Comparison of ENCODE assay signal across 8 mouse cellular contexts in the genomic region with DNA sequence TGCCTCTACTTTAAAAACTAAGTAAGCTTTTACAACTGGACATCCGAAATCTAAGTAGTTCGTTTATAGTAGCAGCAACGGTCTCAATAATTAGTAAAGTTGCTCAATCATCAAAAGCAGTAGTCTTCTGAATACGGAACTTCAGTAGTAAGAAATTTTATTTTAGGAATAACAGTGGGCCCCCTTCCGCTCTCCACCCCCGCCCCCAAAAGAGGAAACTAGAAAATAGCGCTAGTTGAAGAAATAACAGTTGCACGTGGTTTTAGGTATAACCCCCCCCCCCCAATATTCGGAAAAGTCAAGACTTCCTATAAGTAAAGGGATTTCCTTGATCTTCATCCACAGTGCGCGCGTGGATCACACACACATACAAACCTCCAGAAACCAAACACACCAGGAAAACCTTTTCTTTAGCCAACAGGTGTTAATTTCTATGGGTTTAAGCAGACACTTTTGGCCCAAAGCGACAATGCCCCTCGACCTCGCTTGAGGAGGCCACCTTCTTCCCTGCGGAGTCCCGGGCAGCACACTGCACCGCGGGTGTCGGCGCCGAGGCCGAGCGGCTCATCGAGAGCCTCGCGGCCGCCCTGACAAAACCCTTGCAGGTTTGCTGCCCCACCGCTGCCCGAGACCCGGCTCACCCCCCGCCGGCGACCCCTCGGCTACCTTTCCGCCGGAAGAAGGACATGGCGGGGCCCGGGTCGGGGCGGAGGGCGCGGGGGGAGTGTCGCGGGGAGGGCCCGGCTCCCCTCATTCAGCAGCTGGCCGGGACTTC. TPM values are rescaled to one million over a fixed set of nuclear protein-coding genes. Genes with fewer than 3 reads are reported as not detected.
DNase-seq lines count a peak whose midpoint lies in the region; ATAC-seq and TF ChIP-seq lines count a peak whose summit lies in the region.

No protein-coding gene starts in this region.

- peaks cover 7% of the 10 kb centered on the region for H3K36me3 ChIP-seq in heart, adult 2 months (ENCODE audit: control insufficient read depth, insufficient read depth, low read length)
- H3K36me3 ChIP-seq in embryonic facial prominence, embryonic 15.5 days, result 0 out of 2 replicates have a peak, but pooled peaks cover 3% of the 10 kb centered on the region
- H3K36me3 ChIP-seq in limb, embryonic 14.5 days (ENCODE audit: control insufficient read depth, insufficient read depth, low read length), result no peaks in the 10 kb centered on the region; the same call in 1 of the 2 replicates
- H3K36me3 ChIP-seq in stomach, embryonic 14.5 days (ENCODE audit: control insufficient read depth, insufficient read depth, low read length), result no peaks in the 10 kb centered on the region

- peak overlapping the region; percentile 59 for H3K4me2 ChIP-seq in embryonic facial prominence, embryonic 15.5 days (replicated peaks)
- peak overlapping the region; percentile 61 for H3K4me2 ChIP-seq in limb, embryonic 14.5 days (replicated peaks; ENCODE audit: low read depth, low read length, severe bottlenecking)
- H3K4me2 ChIP-seq in stomach, embryonic 14.5 days (replicated peaks; ENCODE audit: low read depth, low read length), result peak overlapping the region; percentile 54

- peak overlapping the region; percentile 96 for H3K9ac ChIP-seq in heart, adult 2 months (ENCODE audit: low read depth, low read length)
- H3K9ac ChIP-seq in embryonic facial prominence, embryonic 15.5 days, result peak overlapping the region; percentile 85
- H3K9ac ChIP-seq in limb, embryonic 14.5 days (ENCODE audit: low read depth, low read length, severe bottlenecking), result peak overlapping the region; percentile 91
- peak overlapping the region; percentile 83 for H3K9ac ChIP-seq in stomach, embryonic 14.5 days (replicated peaks; ENCODE audit: low read depth, low read length)

- peak overlapping the region; percentile 99 for H3K27ac ChIP-seq in heart, adult 2 months
- peak overlapping the region; percentile 93 for H3K27ac ChIP-seq in embryonic facial prominence, embryonic 15.5 days (replicated peaks)
- peak overlapping the region; percentile 89 for H3K27ac ChIP-seq in limb, embryonic 14.5 days (replicated peaks; ENCODE audit: low read depth, low read length)
- peak overlapping the region; percentile 88 for H3K27ac ChIP-seq in stomach, embryonic 14.5 days (ENCODE audit: low read length)

- under 1% methylated on average over 47 of the region's 47 CpGs for WGBS in heart, adult 2 months
- WGBS in embryonic facial prominence, embryonic 15.5 days, result 2% methylated on average over 47 of the region's 47 CpGs
- 1% methylated on average over 45 of the region's 47 CpGs for WGBS in limb, embryonic 14.5 days
- 2% methylated on average over 47 of the region's 47 CpGs for WGBS in stomach, embryonic 14.5 days

- TF ChIP-seq CTCF in heart, adult 2 months (IDR thresholded peaks at IDR 0.05), result no peak

- peak; percentile 69 for ATAC-seq in embryonic facial prominence, embryonic 15.5 days (ENCODE audit: insufficient number of reproducible peaks, low FRiP score, low TSS enrichment, low read depth)
- ATAC-seq in limb, embryonic 14.5 days (ENCODE audit: low FRiP score, low read depth), result peak; percentile 69
- peak; percentile 81 for ATAC-seq in stomach, embryonic 14.5 days (ENCODE audit: insufficient number of reproducible peaks, insufficient read depth, low FRiP score, low read depth)

- no peaks in the 10 kb centered on the region for H3K27me3 ChIP-seq in heart, adult 2 months (ENCODE audit: control insufficient read depth, insufficient read depth, low read length)
- H3K27me3 ChIP-seq in embryonic facial prominence, embryonic 15.5 days, result no peaks in the 10 kb centered on the region
- H3K27me3 ChIP-seq in limb, embryonic 14.5 days (ENCODE audit: control insufficient read depth, insufficient read depth, low read length), result no peaks in the 10 kb centered on the region
- H3K27me3 ChIP-seq in stomach, embryonic 14.5 days (ENCODE audit: control insufficient read depth, insufficient read depth, low read length), result no peaks in the 10 kb centered on the region

- DNase-seq in heart, adult 2 months, result no peak
- DNase-seq in heart, postnatal 14 days, result no peak
- DNase-seq in 416B (ENCODE audit: low read depth), result peak; percentile 72
- peak; percentile 4 for DNase-seq in limb, embryonic 14.5 days (ENCODE audit: low spot score)
- DNase-seq in thymus, postnatal 4 days, result no peak
- DNase-seq in yolk sac, embryonic 10.5 days (ENCODE audit: low spot score), result no peak

- intact Hi-C loops in heart, adult 2 months (cut with DNase I), result loop anchor here (1.0 to 5.0 kb wide), 2 partner anchors 74 to 1392 kb away; a partner anchor contains a TSS
- intact Hi-C loops in heart, postnatal 14 days (cut with DNase I), result loop anchor here (5.0 kb wide), 1 partner anchor 353 kb away; a partner anchor contains a TSS

- TF ChIP-seq EP300 in heart, adult 2 months (IDR thresholded peaks at IDR 0.05; ENCODE audit: insufficient read depth, low read depth, low read length), result no peak

- no peaks in the 10 kb centered on the region for H3K9me3 ChIP-seq in embryonic facial prominence, embryonic 15.5 days (replicated peaks)
- no peaks in the 10 kb centered on the region for H3K9me3 ChIP-seq in limb, embryonic 14.5 days (ENCODE audit: control insufficient read depth, low read length)
- H3K9me3 ChIP-seq in stomach, embryonic 14.5 days (ENCODE audit: control insufficient read depth, low read depth, low read length), result no peaks in the 10 kb centered on the region

- H3K4me1 ChIP-seq in heart, adult 2 months (ENCODE audit: control insufficient read depth, insufficient read depth, low read length), result peaks cover 3% of the 10 kb centered on the region
- peaks cover 17% of the 10 kb centered on the region; the same call in 1 of the 2 replicates for H3K4me1 ChIP-seq in embryonic facial prominence, embryonic 15.5 days
- peaks cover 6% of the 10 kb centered on the region for H3K4me1 ChIP-seq in limb, embryonic 14.5 days (ENCODE audit: control insufficient read depth, insufficient read depth, low read length)
- H3K4me1 ChIP-seq in stomach, embryonic 14.5 days (ENCODE audit: control insufficient read depth, insufficient read depth, low read length), result peaks cover 4% of the 10 kb centered on the region; the same call in 1 of the 2 replicates

- peak overlapping the region; percentile 97 for H3K4me3 ChIP-seq in heart, adult 2 months
- H3K4me3 ChIP-seq in embryonic facial prominence, embryonic 15.5 days (replicated peaks), result peak overlapping the region; percentile 91
- H3K4me3 ChIP-seq in limb, embryonic 14.5 days (replicated peaks; ENCODE audit: low read length), result peak overlapping the region; percentile 87
- H3K4me3 ChIP-seq in stomach, embryonic 14.5 days (ENCODE audit: low read depth, low read length), result peak overlapping the region; percentile 83

- peaks cover 4% of the 10 kb centered on the region for H3K79me2 ChIP-seq in heart, adult 2 months (replicated peaks; ENCODE audit: control insufficient read depth, insufficient read depth, low read length)

- no peak for TF ChIP-seq POLR2A in heart, adult 2 months (IDR thresholded peaks at IDR 0.05; ENCODE audit: insufficient read depth, low read depth, low read length)
- no peak for TF ChIP-seq POLR2A in limb, embryonic 14.5 days (IDR thresholded peaks at IDR 0.05; ENCODE audit: borderline replicate concordance, extremely low read depth, insufficient read depth, insufficient read length)

RNA-seq across cellular contexts. Expression of a gene that starts 0.5 kb away (rescaled TPM):
- total RNA-seq in heart, adult 2 months (2021), result 10 to 100 TPM; 12.6 to 13.7 TPM
- polyA plus RNA-seq in heart, adult 2 months (2012; rRNA removed), result 7.9 and 10.0 TPM in 2 replicates
- total RNA-seq in heart, postnatal 14 days (2021), result 10 to 100 TPM; 14.7 to 15.6 TPM
- 16.1 and 16.5 TPM in 2 replicates for polyA plus RNA-seq in embryonic facial prominence, embryonic 15.5 days (2015; fragmentation: Nextera tagmentation; extraction: Ambion mirVana)
- polyA plus RNA-seq in limb, embryonic 14.5 days (2012; rRNA removed), result 16.9 and 18.2 TPM in 2 replicates
- polyA plus RNA-seq in limb, embryonic 14.5 days (2014; fragmentation: Nextera tagmentation; extraction: Ambion mirVana), result 15.8 and 16.4 TPM in 2 replicates
- 19.1 and 22.1 TPM in 2 replicates for polyA plus RNA-seq in stomach, embryonic 14.5 days (2014; fragmentation: Nextera tagmentation; extraction: Ambion mirVana)

RNA-seq across cellular contexts. Expression of a gene that starts 27.1 kb away (rescaled TPM):
- total RNA-seq in heart, adult 2 months (2021), result 10 to 100 TPM in 1 of 2 experiments, 1 to 10 TPM in 1; 4.6 to 21.6 TPM
- 2.1 and 3.5 TPM in 2 replicates for polyA plus RNA-seq in heart, adult 2 months (2012; rRNA removed)
- total RNA-seq in heart, postnatal 14 days (2021), result 10 to 100 TPM; 21.2 to 23.5 TPM
- 10.8 and 12.7 TPM in 2 replicates for polyA plus RNA-seq in embryonic facial prominence, embryonic 15.5 days (2015; fragmentation: Nextera tagmentation; extraction: Ambion mirVana)
- polyA plus RNA-seq in limb, embryonic 14.5 days (2012; rRNA removed), result 8.0 and 8.7 TPM in 2 replicates
- polyA plus RNA-seq in limb, embryonic 14.5 days (2014; fragmentation: Nextera tagmentation; extraction: Ambion mirVana), result 8.9 and 9.9 TPM in 2 replicates
- polyA plus RNA-seq in stomach, embryonic 14.5 days (2014; fragmentation: Nextera tagmentation; extraction: Ambion mirVana), result 10.0 and 11.9 TPM in 2 replicates

Comparison
In these comparisons a context has a peak if more than half of its experiments do, and no peak if none do; other contexts are left out.
1. DNase-seq: peak in 416B (single experiment) and limb, embryonic 14.5 days (single experiment); none in heart, adult 2 months (0 of 2), heart, postnatal 14 days (0 of 2), thymus, postnatal 4 days (single experiment) and yolk sac, embryonic 10.5 days (single experiment).
2. Peak in every context shown above with its lines, with median percentiles within 50 percentile points of each other: H3K27ac ChIP-seq, H3K4me3 ChIP-seq, H3K9ac ChIP-seq, ATAC-seq and H3K4me2 ChIP-seq.